Mouse (Mus musculus) v-Abl transformed pro-B cells (cell line): ENCODE data around the gene Ccdc149.

Experiments used
- in situ Hi-C, 2 experiments: fragments of 400-800 bp; cut with MboI; formaldehyde crosslinking; loops; one replicate each; pipeline ENCODE4 v1.15.1; 2025; ENCODE audit not compliant: unreplicated experiment in 2 of 2

The Ccdc149 gene

DNA sequence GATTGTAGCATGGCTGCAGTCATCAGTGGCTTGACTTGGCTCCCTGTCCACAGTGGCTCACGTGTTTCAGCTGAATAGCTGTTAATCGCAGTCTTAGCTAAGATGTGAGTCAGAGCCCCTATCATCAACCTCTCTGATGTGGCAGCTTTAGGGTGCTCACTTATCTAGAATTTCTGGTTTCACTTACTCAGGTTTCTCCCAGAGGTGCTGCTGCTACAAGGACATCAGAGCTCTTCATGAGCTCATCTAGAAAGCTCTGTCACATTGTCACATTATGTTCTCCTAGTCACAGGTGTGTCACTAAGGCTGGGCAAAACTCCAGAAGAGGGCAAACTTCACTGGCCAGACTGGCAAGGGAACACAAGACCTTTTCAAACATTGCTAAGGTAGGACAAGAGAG is 132.2 kb downstream of the Ccdc149 start:
- in situ Hi-C loops = no loop called here

DNA sequence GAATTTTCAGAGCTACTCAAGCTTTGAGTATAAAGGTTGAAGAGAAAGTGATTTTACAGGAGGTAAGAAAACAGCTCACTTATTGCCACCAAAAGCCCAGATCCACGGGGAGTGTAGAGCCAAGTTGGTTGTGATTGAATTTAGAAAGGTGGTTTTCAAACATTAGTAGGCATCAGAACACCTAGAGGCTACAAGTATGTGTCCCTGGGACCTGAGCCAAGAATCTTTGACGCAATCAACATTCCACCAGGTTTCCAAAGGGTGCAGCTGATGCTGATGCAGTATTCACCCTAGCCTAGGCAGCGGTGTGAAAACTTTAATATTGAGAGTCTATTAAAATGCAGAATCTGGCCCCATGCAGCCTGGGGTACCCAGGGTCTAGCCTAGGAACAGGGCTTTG is 135.7 kb downstream of the Ccdc149 start:
- in situ Hi-C loops = no loop called here

DNA sequence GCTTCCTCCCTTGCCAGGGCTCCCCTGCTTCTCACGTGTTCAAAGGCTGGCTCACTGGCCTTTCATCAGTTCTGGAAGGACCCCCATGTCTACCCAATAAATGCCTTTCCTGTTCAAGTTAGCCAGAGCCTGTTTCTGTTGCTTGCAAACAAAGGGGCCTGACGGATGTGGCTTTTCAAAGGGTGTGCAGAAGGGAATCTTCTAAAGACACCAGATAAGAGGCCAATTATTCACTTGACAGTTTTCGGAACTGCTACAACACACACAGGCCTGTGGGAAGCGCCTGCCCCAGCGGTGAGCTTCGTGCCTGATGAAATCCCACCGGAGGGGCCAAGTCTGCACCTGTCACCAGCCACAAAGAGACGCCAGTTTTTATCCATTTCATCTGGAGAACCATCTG is 139.2 kb downstream of the Ccdc149 start:
- in situ Hi-C loops = no loop called here
